Mouse (Mus musculus): ENCODE measurements around the gene Fam107a. TPM values are rescaled to one million over a fixed set of nuclear protein-coding genes. Genes with fewer than 3 reads are reported as not detected.

Gene Fam107a
- polyA plus RNA-seq, 1 experiment from 2014 or later = 2.9 TPM

- H3K27ac ChIP-seq (replicated peaks) = no peak overlapping the region
- no peaks in the 10 kb centered on the region for H3K36me3 ChIP-seq
- H3K4me2 ChIP-seq (replicated peaks) = no peak overlapping the region
- no peaks in the 10 kb centered on the region for H3K4me1 ChIP-seq
- H3K9ac ChIP-seq = no peak overlapping the region
- H3K9me3 ChIP-seq (replicated peaks) = no peaks in the 10 kb centered on the region
- no peak for ATAC-seq (ENCODE audit: insufficient number of reproducible peaks, low FRiP score, low TSS enrichment, low read depth)
- H3K27me3 ChIP-seq = peaks cover 8% of the 10 kb centered on the region; the same call in 1 of the 2 replicates
- WGBS = 74% methylated on average over 7 of the region's 7 CpGs
- H3K4me3 ChIP-seq (replicated peaks) = no peak overlapping the region
Measured at GRCm38 (mm10) chr14:8255076-8255729, 62.6 kb downstream of the Fam107a start.

GRCm38 (mm10) chr14:8251330-8251885 lies 66.4 kb downstream of the Fam107a start:
- H3K36me3 ChIP-seq = no peaks in the 10 kb centered on the region
- no peaks in the 10 kb centered on the region for H3K4me1 ChIP-seq
- no peak for ATAC-seq (ENCODE audit: insufficient number of reproducible peaks, low FRiP score, low TSS enrichment, low read depth)
- 92% methylated on average over 8 of the region's 8 CpGs for WGBS
- no peak overlapping the region for H3K4me2 ChIP-seq (replicated peaks)
- H3K27me3 ChIP-seq = peaks cover 8% of the 10 kb centered on the region; the same call in 1 of the 2 replicates
- H3K4me3 ChIP-seq (replicated peaks) = no peak overlapping the region
- no peaks in the 10 kb centered on the region for H3K9me3 ChIP-seq (replicated peaks)
- H3K27ac ChIP-seq (replicated peaks) = no peak overlapping the region
- H3K9ac ChIP-seq = no peak overlapping the region

- Histone ChIP-seq H3K27me3 (peaks cover 5% of the 10 kb centered on the region; the same call in 1 of the 2 replicates), H3K4me1 (no peaks in the 10 kb centered on the region), H3K9me3 (replicated peaks) (no peaks in the 10 kb centered on the region), H3K27ac (replicated peaks) (no peak overlapping the region), H3K4me3 (replicated peaks) (no peak overlapping the region), H3K4me2 (replicated peaks) (no peak overlapping the region), H3K9ac (no peak overlapping the region), H3K36me3 (no peaks in the 10 kb centered on the region)
- 74% methylated on average over 9 of the region's 9 CpGs for WGBS
- no peak for ATAC-seq (ENCODE audit: insufficient number of reproducible peaks, low FRiP score, low TSS enrichment, low read depth)
Measured at GRCm38 (mm10) chr14:8250141-8250871, 67.5 kb downstream of the Fam107a start.

- H3K4me2 ChIP-seq (replicated peaks) = no peak overlapping the region
- no peak for ATAC-seq (ENCODE audit: insufficient number of reproducible peaks, low FRiP score, low TSS enrichment, low read depth)
- H3K9ac ChIP-seq = no peak overlapping the region
- H3K27ac ChIP-seq (replicated peaks) = no peak overlapping the region
- H3K36me3 ChIP-seq = no peaks in the 10 kb centered on the region
- no peaks in the 10 kb centered on the region for H3K4me1 ChIP-seq
- WGBS = 82% methylated on average over 1 of the region's 1 CpGs
- H3K4me3 ChIP-seq (replicated peaks) = no peak overlapping the region
- H3K9me3 ChIP-seq (replicated peaks) = no peaks in the 10 kb centered on the region
- peaks cover under 1% of the 10 kb centered on the region; the same call in 1 of the 2 replicates for H3K27me3 ChIP-seq
Measured at GRCm38 (mm10) chr14:8249206-8249605, 68.6 kb downstream of the Fam107a start.

- ATAC-seq (ENCODE audit: insufficient number of reproducible peaks, low FRiP score, low TSS enrichment, low read depth) = no peak
Measured at GRCm38 (mm10) chr14:8246878-8247277, 70.9 kb downstream of the Fam107a start.

More at GRCm38 (mm10) chr14:8246878-8247277, 70.9 kb downstream of the Fam107a start:
- Histone ChIP-seq H3K36me3 (no peaks in the 10 kb centered on the region), H3K9me3 (replicated peaks) (no peaks in the 10 kb centered on the region), H3K27ac (replicated peaks) (no peak overlapping the region), H3K27me3 (no peaks in the 10 kb centered on the region), H3K4me3 (replicated peaks) (no peak overlapping the region), H3K9ac (no peak overlapping the region), H3K4me1 (no peaks in the 10 kb centered on the region), H3K4me2 (replicated peaks) (no peak overlapping the region)
- WGBS = 89% methylated on average over 8 of the region's 8 CpGs

Other genes with a start within 250 kb of the Fam107a start
- gene Rpp14, start 237.7 kb downstream of the Fam107a start, polyA plus RNA-seq (2015; fragmentation: Nextera tagmentation; extraction: Ambion mirVana) = 45.2 and 51.9 TPM in 2 replicates
- gene Pxk, start 219.8 kb downstream of the Fam107a start, polyA plus RNA-seq (2015; fragmentation: Nextera tagmentation; extraction: Ambion mirVana) = 41.5 and 41.6 TPM in 2 replicates
- 184 and 195 TPM in 2 replicates for gene Pdhb, start 145.0 kb downstream of the Fam107a start, polyA plus RNA-seq (2015; fragmentation: Nextera tagmentation; extraction: Ambion mirVana)
- gene Kctd6, start 103.9 kb downstream of the Fam107a start, polyA plus RNA-seq (2015; fragmentation: Nextera tagmentation; extraction: Ambion mirVana) = 12.6 and 14.8 TPM in 2 replicates
- gene Acox2, start 58.7 kb downstream of the Fam107a start, polyA plus RNA-seq (2015; fragmentation: Nextera tagmentation; extraction: Ambion mirVana) = 1.7 and 3.7 TPM in 2 replicates
- 2.3 and 4.4 TPM in 2 replicates for gene Oit1, start 60.7 kb upstream of the Fam107a start, polyA plus RNA-seq (2015; fragmentation: Nextera tagmentation; extraction: Ambion mirVana)